Mouse (Mus musculus) liver, adult 2 months (tissue): Measurements from ENCODE around the gene Grhpr. TPM values are rescaled to one million over a fixed set of nuclear protein-coding genes. Genes with fewer than 3 reads are reported as not detected.

ENCODE experiments used
- DNase-seq: peaks from one replicate; pipeline ENCODE4 v3.0.0-alpha.2; 2011; ENCODE audit warnings: low read depth, low spot score; ENCODE audit errors: extremely low read depth
- H3K27ac ChIP-seq: fragments of 200-500 bp; replicated peaks from 2 replicates; pipeline ENCODE4 v1.5.1; 2012; ENCODE audit warnings: low read depth, mild to moderate bottlenecking, control low read depth, inconsistent platforms, low read length; ENCODE audit not compliant: insufficient read depth
- H3K27me3 ChIP-seq: fragments of 200-500 bp; 2 replicates; pipeline ENCODE4 v1.6.1; 2012; ENCODE audit warnings: mild to moderate bottlenecking, moderate library complexity, low read length, inconsistent platforms; ENCODE audit not compliant: control insufficient read depth, insufficient read depth
- H3K36me3 ChIP-seq: fragments of 200-500 bp; 2 replicates; pipeline ENCODE4 v1.6.1; 2012; ENCODE audit warnings: low read length, inconsistent platforms; ENCODE audit not compliant: control insufficient read depth, insufficient read depth
- H3K4me1 ChIP-seq: fragments of 200-500 bp; 2 replicates; pipeline ENCODE4 v1.6.1; 2011; ENCODE audit warnings: low read length; ENCODE audit not compliant: control insufficient read depth, insufficient read depth
- H3K4me3 ChIP-seq: fragments of 200-500 bp; 2 replicates; pipeline ENCODE4 v1.5.1; 2011; ENCODE audit warnings: low read depth, mild to moderate bottlenecking, control low read depth, low read length, moderate library complexity; ENCODE audit not compliant: insufficient read depth
- H3K79me2 ChIP-seq: fragments of 200-500 bp; 2 replicates; pipeline ENCODE4 v1.6.1; 2012; ENCODE audit warnings: inconsistent platforms, mild to moderate bottlenecking, low read length, moderate library complexity; ENCODE audit not compliant: control insufficient read depth, insufficient read depth
- H3K9ac ChIP-seq: fragments of 200-500 bp; 2 replicates; pipeline ENCODE4 v1.6.1; 2012; ENCODE audit warnings: low read depth, mild to moderate bottlenecking, control low read depth, inconsistent platforms, low read length
- CTCF ChIP-seq: fragments of 200-500 bp; IDR thresholded peaks from 2 replicates; pipeline ENCODE4 v1.5.1; 2011; ENCODE audit warnings: low read depth, low read length, control low read depth
- POLR2A ChIP-seq: fragments of 200-500 bp; IDR thresholded peaks from 2 replicates; pipeline ENCODE4 v1.6.1; 2011; ENCODE audit warnings: low read length, control low read depth; ENCODE audit not compliant: insufficient read depth; ENCODE audit errors: extremely low read depth
- WGBS: fragments of 180-500 bp; shearing (Covaris S2); methylation state at CpG from one replicate; pipeline ENCODE4 v1.1.7; 2018; 5-methylcytosine and 5-hydroxymethylcytosine counted together
- polyA plus RNA-seq: library from polyadenylated mRNA; depleted of rRNA; stranded (reverse); fragments of >200 nt; gene quantifications from 2 replicates; pipeline ENCODE4 v1.2.3, GENCODE M21; 2012
- total RNA-seq: library from RNA; depleted of rRNA; stranded (reverse); fragments of >200 nt; gene quantifications from 2 replicates; pipeline ENCODE4 v1.2.3, GENCODE M21; 2014

Gene Grhpr
- total and polyA plus RNA-seq, 2 experiments, result 108 to 313 TPM

GRCm38 (mm10) chr4:44976026-44976615 is 5.1 kb upstream of the Grhpr start:
- TF ChIP-seq CTCF, result no peak
- 0 out of 2 replicates have a peak, but pooled peaks have one; percentile 12 for TF ChIP-seq POLR2A

GRCm38 (mm10) chr4:44976921-44977710 is 4.1 kb upstream of the Grhpr start:
- Histone ChIP-seq H3K9ac (no peak overlapping the region), H3K27me3 (no peaks in the 10 kb centered on the region), H3K27ac (peak overlapping the region; percentile 78), H3K4me3 (no peak overlapping the region), H3K4me1 (peaks cover 38% of the 10 kb centered on the region), H3K79me2 (no peaks in the 10 kb centered on the region), H3K36me3 (no peaks in the 10 kb centered on the region)
- 53% methylated on average over 10 of the region's 10 CpGs for WGBS
- no peak for TF ChIP-seq POLR2A
- peak; percentile 36; the same call in 1 of the 2 replicates for TF ChIP-seq CTCF
- peak; percentile 92 for DNase-seq

More at GRCm38 (mm10) chr4:44976026-44976615, 5.1 kb upstream of the Grhpr start:
- peak; percentile 88 for DNase-seq
- Histone ChIP-seq H3K4me1 (peaks cover 38% of the 10 kb centered on the region), H3K4me3 (no peak overlapping the region), H3K27ac (peak overlapping the region; percentile 77), H3K27me3 (no peaks in the 10 kb centered on the region), H3K79me2 (no peaks in the 10 kb centered on the region), H3K36me3 (no peaks in the 10 kb centered on the region), H3K9ac (no peak overlapping the region)
- 24% methylated on average over 6 of the region's 6 CpGs for WGBS

GRCm38 (mm10) chr4:44978175-44978574 is 3.0 kb upstream of the Grhpr start:
- Histone ChIP-seq H3K27me3 (no peaks in the 10 kb centered on the region), H3K4me3 (no peak overlapping the region), H3K36me3 (no peaks in the 10 kb centered on the region), H3K4me1 (peaks cover 38% of the 10 kb centered on the region), H3K27ac (peak overlapping the region; percentile 67), H3K79me2 (peaks cover 4% of the 10 kb centered on the region; the same call in 1 of the 2 replicates), H3K9ac (no peak overlapping the region)
- TF ChIP-seq CTCF (no peak), POLR2A (no peak)
- DNase-seq, result peak; percentile 96
- 18% methylated on average over 5 of the region's 5 CpGs for WGBS

GRCm38 (mm10) chr4:44979794-44980338 is 1.3 kb upstream of the Grhpr start:
- no peak overlapping the region for H3K4me3 ChIP-seq
- WGBS, result 14% methylated on average over 7 of the region's 7 CpGs
- TF ChIP-seq CTCF (no peak), POLR2A (no peak)
- no peak overlapping the region for H3K9ac ChIP-seq
- peaks cover 9% of the 10 kb centered on the region; the same call in 1 of the 2 replicates for H3K79me2 ChIP-seq
- peaks cover 4% of the 10 kb centered on the region; the same call in 1 of the 2 replicates for H3K36me3 ChIP-seq
- H3K27ac ChIP-seq, result peak overlapping the region; percentile 98
- DNase-seq, result peak; percentile 99
- no peaks in the 10 kb centered on the region for H3K27me3 ChIP-seq
- H3K4me1 ChIP-seq, result peaks cover 34% of the 10 kb centered on the region

- H3K9ac ChIP-seq, result peak overlapping the region; percentile 93
- H3K4me1 ChIP-seq, result peaks cover 32% of the 10 kb centered on the region
- H3K27ac ChIP-seq, result peak overlapping the region; percentile 100
- peak; percentile 92 for DNase-seq
- H3K4me3 ChIP-seq, result peak overlapping the region; percentile 74
- 9% methylated on average over 5 of the region's 5 CpGs for WGBS
- peaks cover 23% of the 10 kb centered on the region for H3K36me3 ChIP-seq
- 0 out of 2 replicates have a peak, but pooled peaks have one; percentile 17 for TF ChIP-seq POLR2A
- no peak for TF ChIP-seq CTCF
- H3K27me3 ChIP-seq, result no peaks in the 10 kb centered on the region
- peaks cover 9% of the 10 kb centered on the region; the same call in 1 of the 2 replicates for H3K79me2 ChIP-seq
These were observed 736 bp downstream of the Grhpr start for GRCm38 (mm10) chr4:44981974-44982287.
